In the genomic region with DNA sequence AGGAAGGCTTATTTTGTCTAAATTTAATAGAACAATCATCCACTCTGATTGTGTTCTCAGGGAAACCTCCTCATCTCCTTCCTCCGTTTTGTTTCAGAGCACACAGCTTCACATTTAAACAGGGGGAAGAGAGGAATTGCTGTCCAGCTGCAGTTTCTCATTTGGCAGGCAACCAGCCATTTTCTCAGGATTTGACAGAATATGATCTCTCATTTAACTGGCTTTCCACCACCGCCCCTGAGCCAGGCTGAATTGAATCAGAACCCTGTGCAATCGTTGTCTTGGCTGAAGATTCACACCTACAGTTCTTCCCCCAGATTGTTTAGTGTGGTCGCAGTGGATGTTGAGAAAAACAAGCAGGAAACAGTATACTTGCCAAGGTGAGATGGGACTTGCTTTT, we compare ENCODE assay signal across 9 mouse cellular contexts.
DNase-seq lines count a peak whose midpoint lies in the region; ATAC-seq and TF ChIP-seq lines count a peak whose summit lies in the region.
"Had no signal": no experiment of that assay in that cellular context is flagged by ENCODE, and none has a peak within 500 bp of the region (broad histone marks: within the 10 kb centered on the region; RNA-seq: fewer than 3 reads in every experiment).

No protein-coding gene starts in this region.

- WGBS in heart, embryonic 16.5 days: 45% methylated on average over 4 of the region's 4 CpGs
- WGBS in heart, embryonic 12.5 days: 56% methylated on average over 4 of the region's 4 CpGs
- WGBS in neural tube, embryonic 14.5 days: 57% methylated on average over 4 of the region's 4 CpGs
- WGBS in lung, postnatal 0 days: 38% methylated on average over 4 of the region's 4 CpGs

- H3K9me3 ChIP-seq in heart, embryonic 16.5 days (replicated peaks; ENCODE audit: control insufficient read depth, low read length): no peaks in the 10 kb centered on the region
- H3K9me3 ChIP-seq in heart, embryonic 12.5 days (replicated peaks): no peaks in the 10 kb centered on the region
- no peaks in the 10 kb centered on the region for H3K9me3 ChIP-seq in neural tube, embryonic 14.5 days (ENCODE audit: control insufficient read depth, low read length)
- no peaks in the 10 kb centered on the region for H3K9me3 ChIP-seq in lung, postnatal 0 days (ENCODE audit: low read length)

- 0 out of 2 replicates have a peak, but pooled peaks have one; percentile 32 for ATAC-seq in heart, embryonic 16.5 days (replicated peaks; ENCODE audit: extremely low read depth, insufficient read depth, low FRiP score)
- no peak for ATAC-seq in heart, embryonic 12.5 days (ENCODE audit: insufficient number of reproducible peaks, low FRiP score)
- no peak for ATAC-seq in neural tube, embryonic 14.5 days (ENCODE audit: low read depth)
- ATAC-seq in lung, postnatal 0 days: no peak

- H3K4me3 ChIP-seq in heart, embryonic 16.5 days (ENCODE audit: low read length): no peak overlapping the region
- H3K4me3 ChIP-seq in heart, embryonic 12.5 days: no peak overlapping the region
- no peak overlapping the region for H3K4me3 ChIP-seq in neural tube, embryonic 14.5 days (ENCODE audit: low read depth, low read length)
- H3K4me3 ChIP-seq in lung, postnatal 0 days (ENCODE audit: low read depth, low read length): no peak overlapping the region

- no peak overlapping the region for H3K4me2 ChIP-seq in heart, embryonic 16.5 days (ENCODE audit: low read depth, low read length)
- H3K4me2 ChIP-seq in heart, embryonic 12.5 days: no peak overlapping the region
- H3K4me2 ChIP-seq in neural tube, embryonic 14.5 days (ENCODE audit: low read depth, low read length): no peak overlapping the region
- no peak overlapping the region for H3K4me2 ChIP-seq in lung, postnatal 0 days (replicated peaks; ENCODE audit: low read depth, low read length)

- no peak overlapping the region for H3K9ac ChIP-seq in heart, embryonic 16.5 days (ENCODE audit: low read length)
- no peak overlapping the region for H3K9ac ChIP-seq in heart, embryonic 12.5 days
- no peak overlapping the region for H3K9ac ChIP-seq in neural tube, embryonic 14.5 days (replicated peaks; ENCODE audit: low read depth, low read length)
- H3K9ac ChIP-seq in lung, postnatal 0 days (replicated peaks; ENCODE audit: low read depth): no peak overlapping the region

- H3K27ac ChIP-seq in heart, embryonic 16.5 days (ENCODE audit: low read length): peak overlapping the region; percentile 52
- no peak overlapping the region for H3K27ac ChIP-seq in heart, embryonic 12.5 days (ENCODE audit: poor library complexity, severe bottlenecking)
- H3K27ac ChIP-seq in neural tube, embryonic 14.5 days (ENCODE audit: low read depth, low read length): 0 out of 2 replicates have a peak overlapping the region, but pooled peaks have one; percentile 34
- no peak overlapping the region for H3K27ac ChIP-seq in lung, postnatal 0 days (ENCODE audit: low read length)

- TF ChIP-seq EP300 in lung, postnatal 0 days (IDR thresholded peaks at IDR 0.05): no peak

- no peaks in the 10 kb centered on the region for H3K4me1 ChIP-seq in heart, embryonic 16.5 days (ENCODE audit: control insufficient read depth, insufficient read depth, low read length)
- H3K4me1 ChIP-seq in heart, embryonic 12.5 days (replicated peaks): no peaks in the 10 kb centered on the region
- H3K4me1 ChIP-seq in neural tube, embryonic 14.5 days (ENCODE audit: control insufficient read depth, insufficient read depth, low read length): no peaks in the 10 kb centered on the region
- no peaks in the 10 kb centered on the region for H3K4me1 ChIP-seq in lung, postnatal 0 days (ENCODE audit: insufficient read depth, low read depth, low read length)

- no peaks in the 10 kb centered on the region for H3K36me3 ChIP-seq in heart, embryonic 16.5 days (ENCODE audit: control insufficient read depth, insufficient read depth)
- H3K36me3 ChIP-seq in heart, embryonic 12.5 days: no peaks in the 10 kb centered on the region
- H3K36me3 ChIP-seq in neural tube, embryonic 14.5 days (ENCODE audit: control insufficient read depth, insufficient read depth, low read length): no peaks in the 10 kb centered on the region
- no peaks in the 10 kb centered on the region for H3K36me3 ChIP-seq in lung, postnatal 0 days (ENCODE audit: insufficient read depth, low read length)

- TF ChIP-seq CTCF in lung, postnatal 0 days (IDR thresholded peaks at IDR 0.05): no peak

- no peak for DNase-seq in neural tube, embryonic 10.5 days (ENCODE audit: extremely low spot score, low spot score)
- DNase-seq in heart, postnatal 4 days: peak; percentile 54
- DNase-seq in lung, postnatal 0 days (ENCODE audit: low spot score): peak; percentile 27
- DNase-seq in T-cell, adult 2 months (ENCODE audit: low spot score): no peak
- DNase-seq: kidney, adult 2 months; right cerebral cortex, postnatal 4 days had no signal

- H3K27me3 ChIP-seq in heart, embryonic 16.5 days (ENCODE audit: control insufficient read depth, insufficient read depth, low read length): no peaks in the 10 kb centered on the region
- no peaks in the 10 kb centered on the region for H3K27me3 ChIP-seq in heart, embryonic 12.5 days (replicated peaks)
- H3K27me3 ChIP-seq in neural tube, embryonic 14.5 days (ENCODE audit: control insufficient read depth, insufficient read depth, low read length): no peaks in the 10 kb centered on the region
- no peaks in the 10 kb centered on the region for H3K27me3 ChIP-seq in lung, postnatal 0 days (replicated peaks; ENCODE audit: insufficient read depth, low read length)

Comparison
In these comparisons a context has a peak if more than half of its experiments do, and no peak if none do; other contexts are left out.
1. H3K27ac ChIP-seq: peak in heart, embryonic 16.5 days (single experiment) and neural tube, embryonic 14.5 days (single experiment); none in heart, embryonic 12.5 days (single experiment) and lung, postnatal 0 days (single experiment).
2. DNase-seq: peak in heart, postnatal 4 days (single experiment) and lung, postnatal 0 days (single experiment); none in neural tube, embryonic 10.5 days (single experiment) and T-cell, adult 2 months (single experiment).